Mouse (Mus musculus) heart, embryonic 12.5 days (tissue): ENCODE results near the gene Fndc3a. TPM values are rescaled to one million over a fixed set of nuclear protein-coding genes. Genes with fewer than 3 reads are reported as not detected.

ENCODE experiments used
- ATAC-seq: fragments of 200-750 bp; cut with Nextera tagmentation; 2 replicates; pipeline ENCODE4 v1.8.0; 2017; ENCODE audit warnings: moderate TSS enrichment, moderate library complexity; ENCODE audit not compliant: insufficient number of reproducible peaks, low FRiP score
- H3K27ac ChIP-seq: fragments of 300-500 bp; sonication (generic); 2 replicates; pipeline ENCODE4 v1.5.1; 2016; ENCODE audit warnings: mild to moderate bottlenecking, moderate library complexity; ENCODE audit not compliant: poor library complexity, severe bottlenecking
- H3K27me3 ChIP-seq: fragments of 300-500 bp; sonication (generic); replicated peaks from 2 replicates; pipeline ENCODE4 v1.6.1; 2016; ENCODE audit warnings: mild to moderate bottlenecking, moderate library complexity
- H3K36me3 ChIP-seq: fragments of 300-500 bp; sonication (generic); 2 replicates; pipeline ENCODE4 v1.6.1; 2016; ENCODE audit warnings: mild to moderate bottlenecking, moderate library complexity
- H3K4me1 ChIP-seq: fragments of 300-500 bp; sonication (generic); replicated peaks from 2 replicates; pipeline ENCODE4 v1.6.1; 2016; ENCODE audit warnings: mild to moderate bottlenecking
- H3K4me2 ChIP-seq: fragments of 300-500 bp; sonication (generic); 2 replicates; pipeline ENCODE4 v1.6.1; 2016; ENCODE audit warnings: mild to moderate bottlenecking, moderate library complexity
- H3K4me3 ChIP-seq: fragments of 300-500 bp; sonication (generic); 2 replicates; pipeline ENCODE4 v1.5.1; 2016; ENCODE audit warnings: mild to moderate bottlenecking
- H3K9ac ChIP-seq: fragments of 300-500 bp; sonication (generic); 2 replicates; pipeline ENCODE4 v1.6.1; 2016; ENCODE audit warnings: mild to moderate bottlenecking, moderate library complexity
- H3K9me3 ChIP-seq: fragments of 300-500 bp; sonication (generic); replicated peaks from 2 replicates; pipeline ENCODE4 v1.6.1; 2016; ENCODE audit warnings: mild to moderate bottlenecking, moderate library complexity
- WGBS: fragments of 180-500 bp; shearing (Covaris S2); methylation state at CpG from one replicate; pipeline ENCODE4 v1.1.7; 2016; 5-methylcytosine and 5-hydroxymethylcytosine counted together
- polyA plus RNA-seq: library from polyadenylated mRNA; unstranded; fragments of >200 nt; fragmentation: Nextera tagmentation; extraction: Ambion mirVana; gene quantifications from 2 replicates; pipeline ENCODE4 v1.2.1, GENCODE M21; 2016

The Fndc3a gene
- polyA plus RNA-seq, 1 experiment from 2014 or later, result 21.6 TPM

DNA sequence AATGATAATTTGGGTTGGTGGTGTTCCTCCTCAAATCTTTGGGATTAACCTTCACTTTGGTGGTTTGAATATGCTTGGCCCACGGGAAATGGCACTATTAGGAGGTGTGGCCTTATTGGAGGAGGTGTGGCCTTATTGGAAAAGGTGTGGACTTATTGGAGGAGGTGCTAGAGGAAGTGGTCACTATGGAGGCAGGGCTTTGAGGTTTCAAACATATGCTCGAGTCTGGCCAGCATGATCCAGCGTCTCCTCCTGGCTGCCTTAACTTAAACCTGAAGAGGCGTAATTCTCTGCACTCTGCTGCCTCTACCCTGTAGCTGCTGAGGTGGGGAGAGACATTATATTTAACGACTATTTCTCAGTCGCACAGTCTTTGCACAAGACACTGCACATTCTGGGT, 206.6 kb downstream of the Fndc3a start:
- Histone ChIP-seq H3K36me3 (no peaks in the 10 kb centered on the region), H3K27ac (no peak overlapping the region), H3K9me3 (no peaks in the 10 kb centered on the region), H3K9ac (no peak overlapping the region), H3K4me3 (no peak overlapping the region), H3K4me1 (peaks cover 12% of the 10 kb centered on the region), H3K27me3 (no peaks in the 10 kb centered on the region), H3K4me2 (no peak overlapping the region)
- no peak for ATAC-seq
- WGBS, result 48% methylated on average over 6 of the region's 6 CpGs

DNA sequence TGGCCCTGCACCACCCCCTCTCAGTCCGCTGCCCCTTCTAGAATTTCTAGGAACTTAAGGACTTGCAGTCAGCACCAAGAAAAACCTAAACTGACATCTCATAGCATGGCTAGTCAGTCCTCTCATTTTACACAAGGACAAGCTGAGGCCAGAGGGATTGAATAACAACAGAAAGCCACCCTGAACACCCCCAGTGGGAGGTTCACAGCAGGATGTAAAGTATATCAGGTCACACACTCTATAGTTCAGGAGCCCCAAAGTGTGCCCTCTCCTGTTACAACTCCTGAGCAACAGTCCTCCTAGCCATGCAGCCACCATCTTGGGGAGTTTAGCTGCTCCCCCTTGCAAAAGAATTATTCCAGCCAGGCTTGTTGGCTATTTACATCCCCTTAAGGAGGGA, 216.0 kb downstream of the Fndc3a start:
- H3K4me2 ChIP-seq, result no peak overlapping the region
- H3K4me3 ChIP-seq, result no peak overlapping the region
- WGBS, result 81% methylated on average over 1 of the region's 1 CpGs
- no peak overlapping the region for H3K27ac ChIP-seq
- no peak overlapping the region for H3K9ac ChIP-seq
- H3K9me3 ChIP-seq, result no peaks in the 10 kb centered on the region
- ATAC-seq, result no peak
- no peaks in the 10 kb centered on the region for H3K36me3 ChIP-seq
- no peaks in the 10 kb centered on the region for H3K4me1 ChIP-seq
- H3K27me3 ChIP-seq, result no peaks in the 10 kb centered on the region

DNA sequence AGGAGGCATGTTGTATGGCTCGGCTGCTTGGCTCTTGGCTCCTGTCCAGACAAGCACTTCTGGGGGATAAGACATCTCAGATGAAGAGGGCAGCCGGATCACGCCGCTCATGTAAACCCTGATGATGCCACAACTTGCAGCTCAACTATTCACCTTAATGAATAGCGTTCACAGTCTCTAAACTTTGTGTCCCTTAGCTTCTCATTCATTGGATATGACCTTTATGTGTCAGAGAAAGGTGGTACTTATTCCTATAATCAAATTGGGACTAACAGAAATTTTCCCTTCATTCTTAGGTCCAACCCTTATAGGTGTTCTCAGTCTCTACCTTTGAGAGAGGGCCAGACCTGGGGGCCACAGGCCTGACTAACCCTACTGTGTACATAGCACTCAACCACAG, 218.1 kb downstream of the Fndc3a start, which contains the start of gene Gm9195:
Gene Gm9195 (minus strand): TSS at position 101 of the 400 bp plus-strand sequence.
- no peaks in the 10 kb centered on the region for H3K4me1 ChIP-seq
- ATAC-seq, result no peak
- no peak within 1 kb of the TSS for H3K4me2 ChIP-seq
- no peaks in the 10 kb centered on the region for H3K9me3 ChIP-seq
- H3K9ac ChIP-seq, result no peak within 1 kb of the TSS
- no peaks in the 10 kb centered on the region for H3K36me3 ChIP-seq
- H3K27me3 ChIP-seq, result no peaks in the 10 kb centered on the region
- WGBS, result 67% methylated on average over 5 of the region's 5 CpGs
- no peak within 1 kb of the TSS for H3K4me3 ChIP-seq
- H3K27ac ChIP-seq, result no peak within 1 kb of the TSS

DNA sequence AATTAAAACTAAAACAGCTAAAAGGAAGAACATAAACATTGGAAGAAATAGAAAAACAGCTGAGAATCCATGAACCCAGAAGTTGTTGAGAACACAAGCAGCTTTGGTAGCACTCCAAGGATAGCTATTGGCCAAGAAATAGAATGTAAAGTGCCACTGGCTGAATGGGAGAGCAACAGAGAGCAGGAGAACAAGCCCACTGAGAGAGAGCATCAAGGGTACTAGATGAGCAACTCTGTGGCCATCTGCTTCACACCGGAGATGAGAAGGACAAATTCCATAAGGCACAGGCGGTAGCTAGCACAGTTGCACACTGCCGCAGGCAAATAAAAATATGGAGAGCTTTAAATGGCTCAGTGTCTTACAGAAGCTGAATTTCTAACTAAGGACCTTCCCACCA, 219.4 kb downstream of the Fndc3a start:
- Histone ChIP-seq H3K36me3 (no peaks in the 10 kb centered on the region), H3K9ac (no peak overlapping the region), H3K4me2 (no peak overlapping the region), H3K27me3 (no peaks in the 10 kb centered on the region), H3K9me3 (no peaks in the 10 kb centered on the region), H3K27ac (no peak overlapping the region), H3K4me3 (no peak overlapping the region), H3K4me1 (no peaks in the 10 kb centered on the region)
- WGBS, result 81% methylated on average over 3 of the region's 3 CpGs
- ATAC-seq, result no peak

Other genes with a start within 250 kb of the Fndc3a start
- not detected in 2 replicates for gene Gm9195, start 218.2 kb downstream of the Fndc3a start, polyA plus RNA-seq